Mouse (Mus musculus) adrenal gland, postnatal 36 days (tissue): ENCODE data around the gene Krtcap3. TPM values are rescaled to one million over a fixed set of nuclear protein-coding genes. Genes with fewer than 3 reads are reported as not detected.
A peak's percentile ranks its signal among the peaks of the same experiment; 100 is the strongest.

Experiments used
- DNase-seq, 2 experiments: peaks; one replicate each; pipeline ENCODE4 v3.0.0; 2021; ENCODE audit warnings: mixed read lengths in 1 of 2
- total RNA-seq, 2 experiments: library from RNA; stranded (reverse); gene quantifications; 2 replicates each; pipeline ENCODE4 v1.2.3; 2021

Gene Krtcap3
- total RNA-seq, 2 experiments from 2014 or later, result 3.7 to 4.1 TPM

- no peak for DNase-seq
Measured at GRCm38 (mm10) chr5:31252795-31253545, 1.5 kb downstream of the Krtcap3 start.

GRCm38 (mm10) chr5:31253806-31254205 lies 2.3 kb downstream of the Krtcap3 start:
- DNase-seq, result no peak

GRCm38 (mm10) chr5:31254452-31254851 lies 3.0 kb downstream of the Krtcap3 start:
- DNase-seq, result peak; percentile 49 to 60

- DNase-seq, result no peak
Measured at GRCm38 (mm10) chr5:31254901-31255300, 3.4 kb downstream of the Krtcap3 start.

GRCm38 (mm10) chr5:31255381-31255780 lies 3.9 kb downstream of the Krtcap3 start:
- DNase-seq, result no peak

- DNase-seq, result no peak
Measured at GRCm38 (mm10) chr5:31255971-31256370, 4.5 kb downstream of the Krtcap3 start.

- DNase-seq, result no peak
Measured at GRCm38 (mm10) chr5:31257616-31258015, 6.1 kb downstream of the Krtcap3 start.

GRCm38 (mm10) chr5:31266101-31266500 lies 14.6 kb downstream of the Krtcap3 start:
- no peak for DNase-seq

- no peak for DNase-seq
Measured at GRCm38 (mm10) chr5:31267686-31268085, 16.2 kb downstream of the Krtcap3 start.

GRCm38 (mm10) chr5:31273018-31273417 lies 21.5 kb downstream of the Krtcap3 start:
- DNase-seq, result no peak

GRCm38 (mm10) chr5:31279245-31279988 lies 27.9 kb downstream of the Krtcap3 start:
- no peak for DNase-seq

- no peak for DNase-seq
Measured at GRCm38 (mm10) chr5:31288225-31288624, 36.7 kb downstream of the Krtcap3 start.

- DNase-seq, result no peak
Measured at GRCm38 (mm10) chr5:31288655-31289054, 37.2 kb downstream of the Krtcap3 start.

- DNase-seq, result no peak
Measured at GRCm38 (mm10) chr5:31289626-31290230, 38.2 kb downstream of the Krtcap3 start.

GRCm38 (mm10) chr5:31290521-31291360 lies 39.2 kb downstream of the Krtcap3 start, which contains the start of gene Ift172:
Ift172 (minus strand) TSS chr5:31291116.
- peak; percentile 97 to 98 for DNase-seq

- no peak for DNase-seq
Measured at GRCm38 (mm10) chr5:31291361-31291688, 39.8 kb downstream of the Krtcap3 start.

GRCm38 (mm10) chr5:31294964-31295605 lies 43.6 kb downstream of the Krtcap3 start:
- peak; percentile 36 to 38 for DNase-seq

- peak; percentile 36 to 58 for DNase-seq
Measured at GRCm38 (mm10) chr5:31295606-31296141, 44.2 kb downstream of the Krtcap3 start, which contains the start of gene Fndc4. Fndc4 (minus strand) TSS chr5:31296080.

GRCm38 (mm10) chr5:31297047-31297757 lies 45.7 kb downstream of the Krtcap3 start, which contains the start of gene Gckr:
Gckr (plus strand) TSS chr5:31297443.
- DNase-seq, result no peak

GRCm38 (mm10) chr5:31297981-31298380 lies 46.5 kb downstream of the Krtcap3 start:
- no peak for DNase-seq
